Mouse (Mus musculus): Measurements from ENCODE around the gene Srsf3.

DNA sequence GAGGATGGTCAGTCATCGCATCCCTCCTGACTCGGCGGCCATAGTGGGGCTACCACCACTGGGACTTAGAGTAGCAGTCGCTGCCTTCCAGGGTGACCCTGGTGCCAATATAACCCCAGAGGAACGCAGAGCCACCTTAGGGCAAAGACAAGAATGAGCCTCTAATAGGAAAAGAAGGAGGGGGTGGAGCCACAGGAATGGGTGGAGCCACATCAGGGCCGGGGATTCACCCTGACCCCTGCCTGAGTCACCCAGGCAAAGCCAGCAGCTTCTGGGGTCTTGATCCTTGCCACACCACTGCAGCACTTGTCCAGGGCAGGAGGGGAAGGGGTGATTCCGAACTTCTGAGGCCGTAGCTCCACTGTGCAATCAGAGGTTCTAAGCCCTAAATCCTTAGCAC is 51.2 kb downstream of the Srsf3 start:
- TF ChIP-seq POLR2A (IDR thresholded peaks at IDR 0.05; ENCODE audit: borderline replicate concordance, extremely low read depth, insufficient read depth, insufficient read length, poor library complexity, severe bottlenecking) = no peak
- TF ChIP-seq CTCF (IDR thresholded peaks at IDR 0.05; ENCODE audit: borderline replicate concordance, extremely low read depth, insufficient read depth, insufficient read length) = no peak

All from brain, embryonic 14.5 days (tissue).